Mouse (Mus musculus): Measurements from ENCODE around the gene Ptpn3.
A peak's percentile ranks its signal among the peaks of the same experiment; 100 is the strongest.
"Not testable (repeated sequence)": the region's sequence is repeated elsewhere in the genome, so short reads cannot be mapped to it uniquely, and the experiment has no call there.

Ptpn3 gene

GRCm38 (mm10) chr4:57299308-57299700 lies 2.3 kb downstream of the Ptpn3 start:
- DNase-seq, result peak; percentile 13

DNA sequence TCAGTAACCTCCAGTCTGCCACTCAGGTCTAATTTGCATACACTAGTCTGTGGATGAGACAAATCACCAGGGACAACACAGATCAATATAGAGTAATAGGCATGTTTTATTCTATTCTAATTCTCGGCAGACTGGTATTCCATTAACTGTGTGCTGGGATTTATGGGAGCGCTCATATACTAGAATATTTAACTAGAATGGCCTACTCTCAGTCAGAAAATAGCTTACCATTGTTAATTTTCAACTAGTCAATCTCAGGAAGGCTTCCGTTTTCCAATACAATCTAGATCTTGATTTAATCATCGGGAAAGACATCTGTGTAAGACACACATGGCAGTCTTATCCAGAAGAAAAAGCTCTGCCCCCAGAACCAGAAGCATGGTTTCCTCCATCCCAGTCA lies 3.5 kb downstream of the Ptpn3 start:
- DNase-seq, result no peak

DNA sequence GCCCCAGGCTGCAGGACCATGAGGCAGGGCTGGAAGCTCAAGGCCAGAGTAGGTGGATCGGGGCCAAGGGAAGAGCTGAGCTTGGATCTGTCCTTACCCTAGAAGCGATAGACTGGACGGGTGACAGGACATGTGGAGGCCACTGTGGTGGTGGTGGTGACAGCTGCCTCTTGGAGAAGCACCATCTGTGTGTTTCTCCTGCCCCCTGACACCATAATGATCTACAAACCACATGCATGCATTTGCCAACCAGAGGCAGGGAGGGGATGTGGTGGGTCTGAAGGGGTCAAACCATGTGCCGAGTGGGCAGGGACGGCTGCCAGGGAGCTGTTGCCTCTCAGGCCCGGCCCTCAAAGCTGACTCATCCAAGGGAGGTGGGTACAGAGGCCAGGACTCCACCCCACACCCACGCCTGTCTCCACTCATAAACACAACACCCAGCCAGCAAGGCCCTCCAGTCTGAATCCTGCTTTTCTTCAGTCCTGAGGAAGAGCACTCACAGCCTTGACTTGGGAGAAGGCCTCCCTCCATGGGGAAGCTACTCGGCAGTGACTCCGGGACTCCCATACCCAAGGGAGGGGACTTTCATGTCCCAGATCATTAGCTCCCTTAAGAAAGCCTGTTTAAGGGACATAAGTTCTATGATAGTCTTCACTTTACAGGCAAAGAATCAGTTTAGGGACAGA lies 6.5 kb downstream of the Ptpn3 start:
- peak; percentile 17 for DNase-seq

DNA sequence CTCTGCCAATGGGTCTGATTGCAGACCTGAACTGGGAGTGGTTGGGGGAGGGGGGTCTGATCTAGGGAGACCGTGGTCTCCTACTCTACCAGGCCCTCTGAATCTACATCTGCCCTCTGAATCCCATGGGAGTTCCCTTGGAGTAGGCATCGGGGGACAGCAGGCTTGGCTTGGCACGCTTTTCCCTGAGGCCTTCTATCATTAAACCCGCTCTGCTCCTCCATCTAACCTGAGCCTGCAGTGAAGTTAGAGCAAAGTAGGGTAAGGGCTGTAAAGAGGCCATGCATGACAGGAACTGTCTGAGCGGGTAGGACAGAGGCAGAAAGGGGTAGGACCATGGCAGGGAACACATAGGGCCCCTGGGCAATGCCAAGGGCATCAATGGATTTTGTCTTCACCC lies 9.0 kb downstream of the Ptpn3 start:
- DNase-seq, result no peak

DNA sequence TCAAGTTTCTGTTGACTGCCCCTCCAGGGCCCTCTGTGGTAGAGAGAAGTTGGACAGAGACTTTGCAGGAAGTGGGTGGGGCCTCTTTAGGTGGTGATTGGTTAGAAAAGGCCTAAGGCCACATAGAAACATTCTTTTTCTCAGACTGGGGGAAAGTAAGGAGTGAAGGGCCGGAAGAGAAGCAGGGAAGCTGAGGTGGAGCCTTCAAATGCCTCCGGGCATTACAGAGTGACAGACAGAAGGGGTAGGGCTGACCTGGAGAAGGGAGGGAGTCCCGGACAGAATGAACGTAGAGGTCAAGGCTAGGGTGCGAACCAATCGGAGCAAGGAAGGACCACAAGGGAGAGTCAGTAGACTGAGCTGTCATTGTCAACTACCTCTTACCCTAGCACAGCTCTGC lies 11.6 kb downstream of the Ptpn3 start:
- no peak for DNase-seq

GRCm38 (mm10) chr4:57287808-57288207 lies 13.8 kb downstream of the Ptpn3 start:
- no peak for DNase-seq

GRCm38 (mm10) chr4:57285251-57285650 lies 16.4 kb downstream of the Ptpn3 start:
- DNase-seq, result no peak

DNA sequence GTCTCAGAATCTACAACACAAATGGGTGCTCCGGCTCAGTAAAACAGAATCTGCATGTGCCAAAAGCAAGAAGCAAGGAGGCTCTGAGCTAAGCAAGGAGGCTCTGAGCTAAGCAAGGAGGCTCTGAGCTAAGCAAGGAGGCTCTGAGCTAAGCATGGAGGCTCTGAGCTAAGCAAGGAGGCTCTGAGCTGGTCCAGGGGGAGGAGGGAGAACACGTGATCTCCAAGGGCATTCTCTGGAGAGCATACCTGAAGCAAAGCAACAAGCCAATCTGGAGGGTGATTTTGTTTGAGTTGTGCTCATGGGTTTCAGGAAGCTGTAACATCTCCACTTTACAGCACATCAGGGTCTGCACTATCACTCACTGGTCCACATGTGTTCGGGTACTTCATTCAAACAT lies 18.4 kb downstream of the Ptpn3 start:
- no peak for DNase-seq

- DNase-seq, result no peak
Observed at GRCm38 (mm10) chr4:57282630-57283029, 19.0 kb downstream of the Ptpn3 start.

- DNase-seq, result no peak
Observed at GRCm38 (mm10) chr4:57282179-57282578, 19.5 kb downstream of the Ptpn3 start.

DNA sequence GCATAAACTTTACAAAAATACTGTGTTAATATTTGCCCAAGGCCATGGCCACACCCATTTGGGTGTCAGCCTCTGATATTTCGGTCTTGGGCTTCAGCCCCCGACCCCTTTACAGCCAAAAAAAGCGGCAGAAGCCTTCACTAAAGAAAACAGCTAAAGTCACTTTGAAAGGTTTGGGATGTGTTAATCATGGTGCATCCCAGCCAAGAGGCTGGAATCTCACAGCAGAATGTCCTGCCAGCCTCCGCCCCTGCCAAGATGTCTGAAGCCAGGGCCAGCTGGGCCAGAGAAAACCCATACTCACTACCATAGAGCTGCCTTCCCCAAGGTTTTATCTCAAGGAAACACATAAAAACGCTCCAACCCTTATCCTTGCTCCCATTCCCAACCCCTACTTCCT lies 20.7 kb downstream of the Ptpn3 start:
- no peak for DNase-seq

DNA sequence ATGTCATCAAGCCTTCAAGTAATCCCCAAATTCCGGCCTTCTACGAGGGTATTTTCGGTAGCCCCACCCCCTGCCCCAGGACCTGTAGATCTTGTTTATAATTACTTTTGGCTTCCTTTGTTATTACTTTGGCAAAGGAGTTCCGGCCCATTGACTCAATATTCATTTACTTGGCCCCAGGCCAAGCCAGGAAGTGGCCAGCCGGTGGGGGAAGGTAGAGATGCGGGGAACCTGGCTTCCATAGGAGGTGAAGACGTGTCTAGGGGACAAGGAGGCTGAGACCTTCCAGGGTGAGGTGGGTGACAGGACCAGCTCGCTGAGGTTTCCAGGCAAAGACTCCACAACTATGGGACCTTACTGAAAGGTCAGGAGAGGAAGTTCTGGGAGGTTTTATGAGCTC lies 22.4 kb downstream of the Ptpn3 start:
- no peak for DNase-seq

DNA sequence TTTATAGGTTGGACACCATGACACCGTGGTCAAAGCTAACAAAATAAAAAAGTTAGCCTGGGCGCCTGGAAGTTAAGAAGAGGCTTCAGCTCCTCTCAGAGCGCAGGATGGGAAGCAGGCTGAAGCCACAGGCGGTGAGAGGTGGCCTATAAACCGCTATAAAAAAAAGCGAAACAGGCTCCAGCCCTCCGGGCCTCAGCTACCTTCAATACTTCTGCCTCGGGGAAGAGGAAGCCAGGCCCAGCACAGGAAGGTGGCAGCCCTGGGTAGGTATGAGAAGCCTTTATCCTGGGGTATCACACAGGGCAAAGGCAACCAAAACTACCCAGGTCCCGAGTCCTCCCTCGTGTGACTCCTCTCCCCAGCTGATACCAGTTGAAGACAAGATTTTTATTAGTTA lies 22.8 kb downstream of the Ptpn3 start:
- peak; percentile 22 for DNase-seq

DNA sequence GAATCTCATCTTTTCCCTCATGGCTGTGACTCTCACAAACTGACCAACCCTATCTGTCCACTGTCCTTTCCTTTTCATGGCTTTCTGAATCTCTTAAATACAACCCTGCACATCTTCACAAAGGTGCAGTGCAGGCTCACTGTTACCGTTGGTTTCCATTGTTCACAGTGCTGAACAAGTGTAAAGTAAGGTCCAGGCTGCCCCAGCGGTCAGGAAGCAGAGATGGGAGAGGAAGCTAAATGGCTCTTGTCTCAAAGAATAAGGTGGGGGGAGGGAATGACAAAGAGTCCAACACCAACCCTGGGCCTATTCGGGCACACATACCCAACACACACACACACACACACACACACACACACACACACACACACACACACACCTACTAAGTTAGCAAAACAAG lies 24.0 kb downstream of the Ptpn3 start:
- no peak for DNase-seq

DNA sequence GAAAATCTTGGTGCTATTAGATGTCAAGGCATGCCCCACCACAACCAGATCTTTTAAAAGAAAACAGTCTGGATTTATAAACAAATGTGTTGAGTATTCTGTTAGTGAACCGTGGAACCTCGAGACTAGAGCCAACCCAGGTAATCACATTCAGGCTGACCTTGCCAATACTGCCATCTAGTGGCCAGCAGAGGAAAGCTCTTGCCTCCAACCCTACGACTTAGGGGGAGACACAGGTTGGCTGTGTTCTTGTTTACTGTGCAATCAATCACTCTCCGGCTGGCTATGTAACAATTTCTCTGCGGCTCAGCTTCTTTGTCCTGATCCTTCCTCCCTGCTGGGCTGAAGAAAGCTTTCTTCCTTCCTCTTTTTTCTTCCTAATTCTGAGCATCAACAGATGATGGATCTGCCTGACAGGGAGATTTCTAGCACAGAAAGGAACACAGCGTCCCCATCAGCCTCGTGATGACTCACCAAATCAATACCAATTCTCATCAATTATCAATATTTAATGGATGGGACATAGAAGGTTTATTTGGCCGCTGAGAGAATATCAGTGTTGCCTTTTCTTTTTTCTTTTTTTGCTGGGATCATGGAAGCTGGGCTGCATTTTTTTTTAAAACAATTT lies 26.4 kb downstream of the Ptpn3 start:
- peak; percentile 72 for DNase-seq

GRCm38 (mm10) chr4:57273532-57274502 lies 27.8 kb downstream of the Ptpn3 start:
- DNase-seq, result no peak

DNA sequence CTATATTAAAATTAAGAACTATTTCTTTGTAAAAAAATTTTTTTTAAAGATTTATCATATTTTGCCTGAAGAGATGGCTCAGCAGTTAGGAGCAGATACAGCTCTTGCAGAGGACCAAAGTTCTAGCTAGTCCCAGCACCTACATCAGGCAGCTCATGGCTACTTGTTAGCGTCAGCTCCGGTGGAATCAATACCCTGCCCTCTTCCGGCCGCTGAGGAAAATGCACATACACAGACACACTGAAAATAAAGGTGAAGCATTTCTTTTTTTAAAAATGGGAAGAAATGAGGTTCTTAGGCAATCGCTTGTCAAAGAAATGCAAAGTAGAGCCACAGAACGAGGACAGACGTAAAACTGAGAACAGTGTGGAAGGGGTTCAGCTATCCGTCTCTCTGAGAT lies 30.6 kb downstream of the Ptpn3 start:
- peak; percentile 40 for DNase-seq

- not testable (repeated sequence) for DNase-seq
Observed at GRCm38 (mm10) chr4:57270489-57270888, 31.1 kb downstream of the Ptpn3 start.

- DNase-seq, result no peak
Observed at GRCm38 (mm10) chr4:57269344-57269743, 32.3 kb downstream of the Ptpn3 start.

GRCm38 (mm10) chr4:57268330-57268729 lies 33.3 kb downstream of the Ptpn3 start:
- no peak for DNase-seq

DNA sequence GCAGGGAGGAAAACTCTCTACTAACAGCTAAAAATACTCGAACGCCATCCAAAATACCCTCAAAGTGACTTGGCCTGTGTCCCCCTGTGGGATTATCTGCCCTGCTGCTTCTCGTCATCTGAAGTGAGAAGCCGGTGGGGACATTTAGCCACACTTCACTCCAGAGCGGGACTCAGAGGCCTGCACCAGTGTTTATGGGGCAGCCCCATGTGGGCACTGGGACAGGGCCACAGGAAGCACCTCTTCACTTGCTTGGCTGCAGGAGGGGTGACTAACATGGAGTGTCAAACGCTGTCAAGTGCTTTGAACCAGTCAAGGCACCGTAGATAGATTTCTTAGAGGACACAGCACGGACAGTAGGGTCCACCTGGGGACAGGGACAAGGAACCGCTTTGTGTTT lies 35.2 kb downstream of the Ptpn3 start:
- DNase-seq, result no peak

DNA sequence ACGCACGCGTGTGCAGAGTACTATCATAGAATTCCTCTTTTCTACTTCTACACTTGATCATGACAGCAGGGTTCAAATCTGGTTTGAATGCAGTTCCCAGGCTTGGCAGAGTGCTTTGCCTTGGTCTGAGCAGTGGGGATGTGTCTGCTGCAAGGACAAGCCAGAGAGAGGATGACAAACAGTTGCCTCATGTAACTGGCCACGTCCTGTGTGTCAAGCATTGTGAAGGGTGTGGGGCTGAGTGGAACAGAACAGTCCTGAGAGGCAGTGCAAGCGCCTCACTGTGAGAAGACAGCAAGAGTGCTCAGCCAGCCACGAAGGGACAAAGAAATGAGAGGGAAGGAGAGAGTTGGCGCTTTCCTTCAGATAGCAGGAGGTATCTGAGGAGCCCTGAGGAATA lies 37.9 kb downstream of the Ptpn3 start:
- DNase-seq, result no peak

DNA sequence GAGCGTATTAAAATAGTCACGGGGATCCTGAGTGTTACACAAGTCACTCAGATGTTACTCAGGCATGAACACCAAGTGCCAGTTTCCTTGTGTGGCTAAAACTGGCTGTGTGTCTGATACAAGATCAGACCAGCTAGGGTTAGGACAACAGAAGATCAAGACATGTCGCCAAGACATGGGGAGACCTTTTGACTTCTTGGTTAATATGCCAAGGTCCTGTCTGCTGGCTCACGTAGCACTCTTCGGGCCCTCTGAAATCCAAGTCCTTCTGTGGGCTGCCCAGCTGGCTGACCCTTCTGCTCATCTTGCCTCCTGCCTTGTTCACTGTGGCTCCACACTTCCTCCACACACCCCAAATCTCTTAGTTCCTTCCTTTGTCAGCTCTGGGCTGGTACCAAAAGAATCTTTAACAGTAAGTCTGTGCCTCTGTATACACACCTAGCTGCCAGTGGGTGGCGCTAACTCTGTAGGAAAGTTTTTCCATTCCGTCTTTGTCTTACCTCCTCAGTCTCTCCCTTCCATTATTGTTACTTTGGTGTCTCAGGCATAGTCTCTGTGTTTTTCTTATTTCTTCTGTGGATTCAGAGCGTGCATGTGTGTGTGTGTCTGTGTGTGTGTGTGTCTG lies 38.5 kb downstream of the Ptpn3 start:
- peak; percentile 57 for DNase-seq
